Mouse (Mus musculus) cerebellum, adult 2 months (tissue): ENCODE measurements around the gene Cdk17.

Experiments used
- CTCF ChIP-seq: fragments of 200-500 bp; IDR thresholded peaks from 2 replicates; pipeline ENCODE4 v1.5.1; 2011; ENCODE audit warnings: low read depth, mild to moderate bottlenecking, control low read depth, low read length, moderate library complexity, borderline replicate concordance; ENCODE audit not compliant: insufficient read depth
- POLR2A ChIP-seq: fragments of 200-500 bp; IDR thresholded peaks from 2 replicates; pipeline ENCODE4 v1.6.1; 2011; ENCODE audit warnings: low read length, control low read depth, borderline replicate concordance; ENCODE audit not compliant: insufficient read depth

DNA sequence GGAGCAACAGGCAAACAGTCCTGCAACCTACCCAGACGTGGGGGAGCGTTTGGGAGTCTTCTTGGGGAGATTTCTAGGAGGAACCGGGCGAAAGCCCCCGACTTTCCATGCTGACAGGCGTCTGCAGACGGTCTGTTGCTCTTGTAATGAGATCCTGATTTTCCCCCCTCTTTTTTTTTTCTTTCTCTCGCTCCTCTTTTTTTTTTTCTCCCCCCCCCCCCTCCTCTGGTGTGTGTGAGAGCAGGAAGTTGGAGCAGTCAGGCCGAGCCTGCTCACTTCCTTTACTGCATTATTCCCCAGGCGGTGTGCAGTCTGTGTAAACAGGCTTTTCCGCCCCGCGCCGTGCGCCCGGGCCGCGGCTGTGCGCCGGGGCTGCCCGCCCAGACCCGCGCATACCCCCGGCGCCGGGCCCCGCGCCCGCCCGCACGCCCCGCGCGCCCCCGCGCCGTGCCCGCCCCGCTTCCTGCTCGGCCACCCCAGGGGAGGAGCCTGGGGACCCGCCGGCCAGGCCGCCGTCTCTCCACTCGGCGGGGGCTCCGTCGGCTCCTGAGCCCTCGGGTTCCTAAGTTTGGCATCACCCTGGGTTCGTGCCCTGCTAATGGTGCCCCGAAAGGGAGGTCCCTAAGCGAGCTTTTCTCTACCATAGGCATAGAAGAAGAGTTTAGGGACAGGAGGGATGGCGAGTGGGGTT lies 150.2 kb downstream of the Cdk17 start, which contains the start of gene Elk3:
- no peak for TF ChIP-seq POLR2A
- no peak for TF ChIP-seq CTCF
